Mouse (Mus musculus): ENCODE measurements around the gene Snapc5.
"Not testable (repeated sequence)": the region's sequence is repeated elsewhere in the genome, so short reads cannot be mapped to it uniquely, and the experiment has no call there.

Gene Snapc5

GRCm38 (mm10) chr9:64178974-64179646, at the start of gene Snapc5:
TSS of gene Snapc5 (plus strand) at chr9:64179274.
- DNase-seq: peak; percentile 96

DNA sequence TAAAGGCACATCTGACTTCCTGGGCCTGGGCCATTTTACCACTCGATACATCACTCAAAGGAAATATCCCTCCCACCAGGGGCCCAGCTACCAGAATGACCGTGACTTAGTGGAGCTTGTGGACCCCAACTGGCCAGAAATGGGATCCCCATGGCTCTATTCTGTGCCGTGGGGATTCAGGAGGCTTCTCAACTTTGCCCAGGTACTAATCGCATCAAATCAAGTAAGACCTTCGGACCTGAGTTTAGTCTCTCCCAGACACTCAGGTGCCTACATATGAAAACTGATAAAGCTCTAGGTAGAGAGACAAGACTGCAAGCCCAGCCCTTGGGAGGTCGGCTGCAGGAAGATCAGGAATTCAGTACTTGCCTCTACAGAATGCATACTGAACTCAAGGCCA, 47.5 kb upstream of the Snapc5 start:
- no peak for DNase-seq

- peak; percentile 67 for DNase-seq
Measured at GRCm38 (mm10) chr9:64138896-64139295, 40.2 kb upstream of the Snapc5 start.

GRCm38 (mm10) chr9:64139879-64140278, 39.2 kb upstream of the Snapc5 start:
- no peak for DNase-seq

DNA sequence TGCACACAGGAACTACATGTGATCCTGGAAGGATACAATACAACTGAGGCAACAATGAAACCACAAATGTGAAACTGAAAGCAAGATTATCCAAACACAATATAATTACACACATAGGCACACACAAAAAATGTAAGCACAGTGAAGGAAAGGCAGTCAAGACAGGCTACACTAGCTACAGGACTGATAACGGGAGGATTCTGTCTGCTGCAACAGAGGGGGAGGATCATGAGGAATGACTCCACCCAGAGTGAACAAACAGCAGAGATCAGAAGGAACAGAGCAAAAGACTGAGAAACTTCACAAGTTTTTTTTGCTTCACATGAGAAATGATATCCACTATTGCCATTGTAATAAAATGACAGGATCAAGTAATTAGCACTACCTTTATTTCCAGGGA, 22.4 kb upstream of the Snapc5 start:
- DNase-seq: no peak

DNA sequence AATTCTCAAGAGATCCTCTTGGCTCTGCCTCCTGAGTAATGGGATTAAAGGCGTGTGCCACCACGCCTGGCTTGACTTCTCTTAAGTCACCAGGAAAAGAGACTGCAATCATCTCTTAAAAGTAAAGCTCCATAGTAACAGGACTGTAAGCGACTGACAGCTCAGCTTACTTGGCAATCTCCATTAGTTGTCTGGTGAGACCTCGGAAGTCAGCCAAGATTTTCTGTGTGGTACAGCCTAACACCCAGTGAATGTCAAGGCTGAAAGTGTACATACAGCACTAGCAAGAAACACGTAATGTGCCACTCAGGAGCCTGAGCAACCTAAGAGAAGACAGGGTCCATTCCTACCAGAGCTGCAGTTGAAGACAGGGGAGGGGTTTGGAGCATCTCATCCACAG, 18.6 kb upstream of the Snapc5 start:
- no peak for DNase-seq

GRCm38 (mm10) chr9:64169967-64170366, 9.1 kb upstream of the Snapc5 start:
- DNase-seq: not testable (repeated sequence)

DNA sequence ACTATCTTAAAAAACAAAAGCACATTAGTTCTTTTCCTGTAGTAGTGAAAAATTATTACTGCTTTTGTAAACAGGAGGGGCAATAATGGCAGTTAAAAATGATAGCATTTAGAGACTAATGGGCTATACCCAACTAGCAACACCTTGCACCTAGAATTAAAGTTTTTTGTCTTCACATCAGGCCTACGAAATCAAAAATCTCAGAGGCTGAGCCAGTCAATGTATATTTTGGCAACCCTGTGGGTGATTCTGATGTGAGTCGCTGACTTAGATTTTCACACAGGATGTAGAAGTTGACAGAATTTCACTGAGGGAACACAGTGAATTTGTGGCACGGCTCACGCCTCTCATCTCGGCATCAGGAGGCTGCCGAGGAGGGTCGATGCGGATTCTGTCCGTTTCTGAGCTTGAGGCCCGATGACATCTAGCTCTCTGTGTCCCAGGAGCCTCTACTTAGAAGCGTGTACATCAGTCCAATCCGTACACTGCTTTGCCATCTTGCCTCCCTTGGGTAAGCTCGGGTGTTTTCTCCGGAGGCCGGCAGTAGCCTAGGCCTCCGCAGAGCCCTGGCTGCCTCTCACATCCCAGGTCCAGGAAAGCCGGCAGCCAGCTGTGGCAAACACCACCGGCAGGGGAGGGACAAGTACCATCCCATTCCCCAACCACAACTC, 6.8 kb upstream of the Snapc5 start:
- no peak for DNase-seq

DNA sequence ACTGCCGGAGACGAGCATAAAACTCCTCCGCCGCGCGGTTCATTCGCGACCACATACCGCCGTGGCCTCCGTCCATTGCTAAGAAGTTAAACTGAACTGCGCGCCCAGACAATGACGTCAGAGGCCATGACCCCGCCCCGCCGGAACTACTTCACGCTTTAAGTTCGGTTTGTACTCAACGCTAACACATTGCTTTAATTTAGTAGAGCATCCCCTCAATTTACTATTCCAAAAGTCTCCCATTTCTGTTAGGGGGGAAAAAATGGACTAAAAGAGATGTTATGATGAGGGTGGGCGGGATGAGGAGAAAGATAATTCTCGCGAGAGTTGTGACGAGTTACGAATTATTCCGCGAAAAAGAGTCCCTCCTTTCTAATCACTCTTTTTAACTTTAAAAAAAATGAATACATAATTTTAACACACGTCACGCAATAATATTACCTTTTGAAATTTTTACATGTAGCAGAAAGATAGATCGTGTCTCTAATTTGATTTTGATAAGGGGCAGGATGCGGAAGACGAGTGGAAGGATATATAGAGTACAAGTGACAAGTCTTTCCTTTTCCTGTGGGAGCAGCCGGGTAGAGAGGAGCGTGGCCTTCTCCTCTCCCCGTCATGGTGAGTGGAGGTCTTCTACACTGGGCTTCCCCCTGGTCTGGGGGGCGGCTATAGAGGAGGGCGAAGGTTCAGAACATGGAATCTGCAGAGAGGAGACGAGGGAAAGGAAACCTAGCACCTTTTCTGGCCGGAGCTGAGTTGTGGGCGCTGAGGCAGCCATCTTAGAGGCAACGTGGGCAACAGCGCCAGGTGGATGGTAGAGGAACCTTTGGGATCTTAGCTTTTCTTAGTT, 6.0 kb upstream of the Snapc5 start, which contains the start of the genes Zwilch and Rpl4:
Zwilch (minus strand) TSS at position 289 of the 850 bp plus-strand sequence.
Rpl4 (plus strand) TSS at position 560 of the 850 bp plus-strand sequence.
- peak; percentile 94 for DNase-seq

- DNase-seq: no peak
Measured at GRCm38 (mm10) chr9:64173666-64174220, 5.3 kb upstream of the Snapc5 start.

DNA sequence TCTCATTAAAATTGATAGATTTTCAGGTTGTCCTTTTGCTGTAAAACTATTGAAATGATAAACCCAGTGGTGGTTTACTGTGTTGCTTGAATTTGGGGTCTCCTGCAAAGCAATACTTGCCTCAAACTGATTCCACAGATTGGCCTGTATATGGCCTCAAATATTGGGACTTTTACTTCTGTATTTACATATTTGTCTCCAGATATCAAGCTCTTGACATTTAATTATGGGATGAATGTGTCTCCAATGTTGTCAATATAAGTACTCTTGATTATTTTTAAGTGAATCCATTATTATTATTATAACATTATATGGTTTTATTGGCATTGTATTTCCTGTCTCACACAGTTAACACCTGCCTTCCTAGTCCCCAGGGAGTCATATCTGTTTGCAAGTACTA, 4.7 kb upstream of the Snapc5 start:
- no peak for DNase-seq

GRCm38 (mm10) chr9:64174766-64175165, 4.3 kb upstream of the Snapc5 start:
- no peak for DNase-seq

DNA sequence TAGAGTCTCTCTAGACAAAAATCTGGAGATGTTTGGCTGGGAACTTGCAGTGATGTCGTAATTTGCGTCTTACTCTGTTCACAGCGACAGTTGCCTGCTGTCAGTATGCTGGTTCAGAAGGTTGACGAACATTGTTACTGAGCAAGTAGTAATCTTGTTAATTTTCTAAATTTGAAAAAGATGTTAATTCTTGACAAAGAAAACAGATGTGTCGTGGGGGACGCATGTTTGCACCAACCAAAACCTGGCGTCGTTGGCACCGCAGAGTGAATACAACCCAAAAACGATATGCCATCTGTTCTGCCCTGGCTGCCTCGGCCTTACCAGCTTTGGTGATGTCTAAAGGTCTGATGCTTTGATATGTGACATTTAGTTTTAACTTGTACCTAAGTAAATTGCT, 3.7 kb upstream of the Snapc5 start:
- no peak for DNase-seq

DNA sequence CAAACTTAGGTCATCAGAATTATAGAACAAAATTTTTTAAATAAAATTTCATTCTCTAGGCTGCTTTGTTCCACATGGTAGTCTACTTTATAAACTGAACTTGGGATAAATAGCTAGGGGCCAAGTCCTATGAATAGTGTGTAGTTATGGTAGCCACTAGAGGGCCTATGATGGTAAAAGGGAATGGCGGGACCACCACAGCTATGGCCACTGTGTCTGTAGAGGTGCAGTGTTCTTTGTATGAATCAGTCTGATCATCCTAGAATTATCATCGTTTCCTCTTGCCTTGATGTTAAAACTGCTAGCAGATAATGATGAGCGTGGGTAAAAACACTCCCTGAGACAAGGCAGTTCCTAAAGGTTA, 482 bp upstream of the Snapc5 start:
- DNase-seq: peak; percentile 60

GRCm38 (mm10) chr9:64183295-64183694, 4.2 kb downstream of the Snapc5 start:
- DNase-seq: not testable (repeated sequence)

- no peak for DNase-seq
Measured at GRCm38 (mm10) chr9:64184166-64184840, 5.2 kb downstream of the Snapc5 start.

- no peak for DNase-seq
Measured at GRCm38 (mm10) chr9:64193879-64194278, 14.8 kb downstream of the Snapc5 start.

DNA sequence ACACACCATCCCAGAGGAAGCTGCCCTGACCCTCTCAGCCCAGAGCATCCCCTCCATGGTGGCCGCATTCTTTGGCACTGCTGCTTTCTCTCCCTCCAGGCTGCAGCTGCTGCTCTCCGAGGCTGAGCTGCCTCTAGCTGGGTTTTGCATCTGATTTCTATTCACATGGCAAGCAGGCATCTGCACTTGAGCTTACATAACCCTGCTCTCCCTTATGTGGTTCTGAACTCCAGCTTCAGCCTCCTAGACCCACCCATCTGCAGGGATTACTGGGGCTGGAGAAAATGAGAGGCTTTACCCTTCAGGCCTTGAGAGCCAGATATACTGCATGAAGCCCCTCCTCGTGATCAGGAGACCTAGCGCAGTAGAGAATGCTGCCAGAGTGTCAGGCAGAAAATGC, 16.5 kb downstream of the Snapc5 start:
- DNase-seq: no peak

- no peak for DNase-seq
Measured at GRCm38 (mm10) chr9:64197524-64197923, 18.4 kb downstream of the Snapc5 start.

DNA sequence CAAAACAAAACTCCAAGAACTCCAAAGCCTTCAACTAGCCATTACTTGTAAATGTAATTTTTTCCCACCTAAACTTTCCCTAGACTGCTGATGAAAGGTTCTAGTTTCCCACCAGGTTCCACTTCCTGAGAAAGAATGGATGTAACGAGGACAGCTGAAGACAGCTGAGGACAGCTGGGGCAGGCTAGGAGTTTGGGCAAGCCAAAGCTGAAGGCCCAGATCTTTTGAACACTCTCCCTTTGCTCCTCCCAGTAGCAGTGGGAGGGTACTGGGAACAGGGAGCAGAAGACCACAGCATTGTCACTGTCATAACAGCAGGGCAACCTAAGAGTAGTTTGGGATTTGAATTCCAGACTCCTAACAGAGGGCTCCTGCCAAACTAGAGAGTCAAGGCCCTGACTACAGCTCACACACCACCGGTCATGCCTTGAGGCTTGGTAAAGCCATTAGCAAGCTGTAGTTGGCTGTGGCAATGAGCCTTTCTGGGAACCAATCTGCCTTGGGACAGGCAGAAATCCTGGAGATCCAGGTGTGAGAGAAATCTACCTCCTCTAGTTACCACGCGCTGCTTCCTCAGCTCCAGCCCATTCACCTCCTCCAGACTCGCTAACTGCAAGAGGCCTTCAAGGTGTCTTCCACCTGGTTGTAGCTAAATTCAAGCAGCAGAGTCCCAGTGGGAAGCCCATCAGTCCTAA, 19.1 kb downstream of the Snapc5 start:
- no peak for DNase-seq

DNA sequence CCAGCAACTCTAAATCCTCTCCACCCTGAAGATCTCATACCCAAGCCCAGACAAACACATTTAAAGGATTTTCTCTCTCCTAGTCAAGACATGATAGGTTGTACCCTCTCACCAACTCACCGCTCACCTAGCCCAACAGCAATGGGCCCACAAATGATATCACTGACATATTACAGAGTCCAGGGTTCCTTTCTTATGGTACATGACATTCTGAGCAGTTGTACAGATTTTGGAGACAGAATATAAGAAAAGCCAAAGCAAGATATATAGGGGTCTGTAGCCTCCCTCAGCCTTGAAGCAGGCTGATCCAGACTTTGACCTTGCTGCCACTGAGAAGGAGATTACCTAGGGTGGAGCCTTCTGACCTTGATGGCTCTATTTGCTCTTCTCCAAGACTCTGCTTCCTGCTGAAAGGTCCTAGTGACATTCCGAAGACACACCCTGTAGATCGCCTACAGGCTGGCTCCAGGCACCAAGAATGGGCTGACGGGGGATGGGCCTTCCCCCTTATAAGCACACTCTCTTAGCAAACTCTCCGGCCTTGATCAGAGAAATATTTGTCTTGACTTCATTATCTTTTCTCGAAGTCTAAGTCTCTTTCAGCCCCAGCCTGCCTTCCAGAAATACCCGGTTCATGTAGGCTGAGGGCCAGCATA, 19.8 kb downstream of the Snapc5 start:
- DNase-seq: not testable (repeated sequence)

DNA sequence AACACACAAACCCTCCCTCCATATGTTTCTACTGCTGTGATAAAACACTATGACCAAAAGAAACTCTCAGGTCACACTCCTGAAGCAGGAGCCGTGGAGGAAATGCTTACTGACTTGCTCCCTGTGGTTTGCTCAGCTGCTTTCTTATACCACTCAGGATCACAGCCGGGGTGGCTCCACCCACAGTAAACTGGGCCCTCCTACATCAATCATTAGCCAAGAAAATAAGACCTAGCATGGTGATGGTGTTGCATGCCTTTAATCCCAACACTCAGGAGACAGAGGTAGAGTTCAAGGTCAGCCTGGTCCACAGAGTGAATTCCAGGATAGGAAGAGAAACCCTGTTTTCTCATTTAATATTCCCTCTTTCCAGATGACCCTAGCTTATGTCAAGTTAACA, 20.8 kb downstream of the Snapc5 start:
- no peak for DNase-seq

All from retina, postnatal 1 day (tissue).